Mouse (Mus musculus) lung, postnatal 10 days (tissue): ENCODE results near the gene Wee1.
"Not testable (repeated sequence)": the region's sequence is repeated elsewhere in the genome, so short reads cannot be mapped to it uniquely, and the experiment has no call there.

Experiments used
- DNase-seq: peaks from one replicate; pipeline ENCODE4 v3.0.0; 2021

The Wee1 gene

DNA sequence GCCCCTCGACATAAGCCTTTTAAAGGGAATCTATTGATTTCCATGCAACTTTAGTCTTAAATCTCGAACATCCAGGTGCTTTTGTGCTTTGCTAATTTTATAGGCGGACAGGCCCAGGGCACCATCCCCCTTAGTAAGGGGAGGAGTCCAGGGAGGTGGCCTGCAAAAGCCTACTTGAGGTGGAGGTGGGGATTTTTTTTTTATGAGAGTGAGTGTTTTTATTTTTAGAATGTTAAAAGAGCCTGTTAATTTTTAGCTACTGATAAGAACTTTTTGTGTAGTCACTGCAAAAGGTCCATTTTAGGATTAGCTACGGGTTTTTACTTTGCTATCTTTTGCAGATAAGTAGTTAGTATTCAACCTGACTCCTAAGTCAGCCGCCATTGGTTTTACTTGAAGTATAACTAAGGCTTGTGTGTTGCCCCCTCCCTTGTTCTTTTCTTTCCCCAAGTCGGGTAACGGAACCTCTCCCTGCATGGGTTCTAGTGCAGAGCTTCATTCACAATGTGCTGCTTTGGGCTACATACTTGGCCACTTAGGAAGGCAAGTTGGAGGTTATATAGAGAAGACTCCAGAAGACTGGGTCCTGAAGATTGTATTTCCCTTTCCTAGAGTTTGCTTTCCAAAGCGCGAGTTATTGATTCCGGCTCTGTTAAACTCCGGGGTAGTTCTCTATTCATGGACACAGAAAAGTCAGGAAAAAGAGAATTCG, 2.2 kb downstream of the Wee1 start:
- peak; percentile 45 for DNase-seq

DNA sequence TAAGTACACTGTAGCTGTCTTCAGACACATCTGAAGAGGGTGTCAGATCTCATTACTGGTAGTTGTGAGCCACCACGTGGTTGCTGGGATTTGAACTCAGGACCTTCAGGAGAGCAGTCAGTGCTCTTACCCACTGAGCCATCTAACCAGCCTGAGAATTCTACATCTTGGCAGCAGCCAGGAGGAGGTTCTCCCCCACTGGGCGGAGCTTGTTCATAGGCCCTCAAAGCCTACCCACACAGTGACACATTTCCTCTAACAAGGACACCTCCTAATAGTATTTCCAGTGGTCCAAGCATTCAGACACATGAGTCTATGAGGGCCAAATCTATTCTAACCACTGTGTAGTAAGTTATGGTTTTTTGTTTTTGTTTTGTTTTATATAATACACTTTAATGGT, 6.7 kb downstream of the Wee1 start:
- no peak for DNase-seq

DNA sequence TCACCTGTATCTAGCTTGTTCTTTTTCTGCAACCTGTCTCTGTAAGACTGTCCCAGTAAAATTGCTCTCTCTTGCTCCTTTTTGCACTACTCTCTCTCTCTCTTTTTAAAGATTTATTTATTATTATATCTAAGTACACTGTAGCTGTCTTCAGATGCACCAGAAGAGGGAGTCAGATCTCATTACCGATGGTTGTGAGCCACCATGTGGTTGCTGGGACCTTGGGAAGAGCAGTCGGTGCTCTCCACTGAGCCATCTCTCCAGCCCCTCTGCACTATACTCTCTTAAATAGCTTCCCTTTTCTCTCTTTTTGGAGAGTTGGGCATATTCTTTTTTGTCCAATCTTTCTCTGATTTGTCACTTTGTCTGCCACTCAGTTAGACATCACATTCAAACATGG, 10.4 kb downstream of the Wee1 start:
- not testable (repeated sequence) for DNase-seq

DNA sequence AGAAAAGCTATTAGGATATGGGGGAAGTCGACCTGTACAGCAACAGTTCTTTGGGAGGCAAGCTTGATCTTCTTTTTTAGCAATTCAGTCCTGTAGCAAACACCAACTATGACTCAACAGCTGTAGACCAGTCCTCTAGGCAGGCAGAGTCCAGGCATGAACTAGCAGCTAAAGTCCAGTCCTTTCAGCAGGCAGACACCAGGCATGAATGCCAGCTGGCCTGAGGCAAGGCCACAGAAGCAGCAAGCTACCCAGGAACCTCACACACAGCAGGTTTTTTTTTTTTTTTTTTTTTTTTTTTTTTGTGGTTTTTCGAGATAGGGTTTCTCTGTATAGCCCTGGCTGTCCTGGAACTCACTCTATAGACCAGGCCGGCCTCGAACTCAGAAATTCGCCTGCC, 12.1 kb downstream of the Wee1 start:
- DNase-seq: no peak

DNA sequence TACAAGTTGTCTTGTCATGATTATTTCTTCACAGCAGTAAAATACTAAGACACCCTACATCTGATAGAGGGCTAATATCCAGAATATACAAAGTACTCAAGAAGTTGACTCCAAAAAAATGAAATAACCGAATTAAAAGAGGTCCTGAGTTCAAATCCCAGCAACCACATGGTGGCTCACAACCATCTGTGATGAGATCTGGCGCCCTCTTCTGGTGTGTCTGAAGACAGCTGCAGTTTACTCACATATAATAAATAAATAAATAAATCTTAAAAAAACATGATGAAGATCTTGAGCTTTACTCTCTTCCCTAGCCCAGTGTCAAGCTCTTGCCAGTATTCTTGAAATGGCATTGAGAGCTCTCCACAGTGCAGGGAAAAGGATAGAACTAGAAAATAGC, 16.7 kb downstream of the Wee1 start:
- no peak for DNase-seq

DNA sequence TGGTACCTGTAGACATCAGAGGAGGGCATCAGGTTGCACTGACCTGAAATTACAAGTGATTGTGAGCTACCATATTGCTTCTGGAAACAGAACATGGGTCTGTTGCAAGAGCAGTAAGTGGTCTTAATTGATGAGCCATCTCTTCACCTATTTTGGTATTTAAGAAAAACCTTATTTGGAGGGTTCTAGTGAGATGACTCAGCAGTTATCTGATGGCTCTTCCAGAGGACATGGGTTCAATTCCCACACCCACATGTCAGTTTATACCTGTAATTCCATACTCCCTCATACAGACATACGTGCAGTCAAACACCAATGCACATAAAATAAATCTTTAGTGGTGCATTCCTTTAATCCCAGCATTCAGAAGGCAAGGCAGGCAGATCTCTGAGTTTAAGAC, 22.0 kb downstream of the Wee1 start:
- DNase-seq: no peak

DNA sequence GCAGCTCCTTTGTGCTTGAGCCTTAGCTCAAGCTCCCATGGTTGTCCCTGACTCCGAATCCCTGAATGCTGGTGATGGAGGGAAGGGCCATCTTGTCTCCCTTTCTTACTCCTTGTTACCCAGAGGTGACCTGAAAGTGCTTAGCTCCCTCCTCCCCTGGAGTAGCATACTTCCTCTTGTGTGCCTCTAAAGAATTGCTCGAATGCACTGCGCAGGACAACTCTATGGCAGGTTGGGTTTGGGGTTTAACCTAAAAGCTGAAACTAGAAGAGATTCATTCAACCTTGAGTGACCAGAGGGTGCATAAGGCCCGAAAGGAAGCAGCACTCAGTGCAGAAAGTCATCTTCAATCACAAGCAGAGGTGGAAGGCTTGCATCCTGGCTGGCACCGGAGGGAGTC, 31.0 kb downstream of the Wee1 start:
- DNase-seq: no peak

DNA sequence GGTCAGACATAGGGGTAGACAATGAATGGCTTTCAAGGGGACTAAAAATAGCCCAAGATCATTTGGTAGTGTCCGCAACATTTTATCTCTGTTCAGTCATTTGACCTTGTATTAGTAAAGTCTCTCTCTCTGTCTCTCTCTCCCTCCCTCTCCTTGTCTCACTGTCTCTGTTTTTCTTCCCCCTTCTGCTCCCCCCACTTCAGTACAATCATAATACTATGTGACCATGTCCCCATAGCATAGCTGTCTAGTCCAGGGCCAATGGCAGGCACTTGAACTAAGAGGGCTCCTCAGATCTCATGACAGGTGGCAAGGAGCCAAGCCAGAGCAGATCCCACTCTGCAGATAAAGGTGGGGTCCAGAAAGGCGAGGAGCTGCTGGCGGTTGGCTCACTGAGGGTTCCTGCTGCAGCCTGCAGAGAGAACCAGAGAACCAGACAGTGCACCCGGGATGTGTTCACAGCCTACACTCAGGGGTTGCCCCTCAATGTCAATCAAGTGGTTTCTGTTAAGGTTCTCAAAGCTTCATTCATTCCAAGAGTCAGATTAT, 34.9 kb downstream of the Wee1 start:
- peak; percentile 29 for DNase-seq

DNA sequence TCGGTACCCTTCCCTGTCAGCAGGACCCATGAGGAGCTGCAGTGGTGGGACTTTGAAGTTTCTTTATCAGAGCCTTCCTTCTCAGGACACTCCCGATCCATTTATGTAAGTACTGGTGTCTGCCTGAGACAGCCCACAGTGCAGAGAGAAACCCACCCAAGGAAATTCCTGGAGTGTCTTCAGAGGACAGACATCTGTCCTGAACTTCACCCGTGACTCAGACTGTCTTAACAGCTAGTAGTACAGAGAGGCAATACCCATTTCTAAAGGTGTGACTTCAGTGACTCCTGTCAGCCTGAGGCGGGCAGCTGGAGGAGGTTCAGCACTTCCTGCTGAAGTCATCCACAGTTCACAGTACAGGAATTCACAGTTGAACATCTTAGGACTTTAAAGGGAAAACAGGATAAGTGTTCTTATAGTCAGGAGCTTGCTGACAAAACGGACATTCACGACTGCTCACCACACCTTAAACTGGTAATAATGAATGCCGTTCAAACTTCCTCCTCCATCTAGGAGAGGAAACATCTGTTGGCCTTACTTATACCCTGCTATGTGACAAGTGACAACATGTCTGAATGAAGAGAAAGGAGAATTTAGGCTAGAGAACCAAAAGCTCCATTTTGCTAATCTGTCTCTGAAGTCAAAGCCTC, 35.5 kb downstream of the Wee1 start:
- DNase-seq: peak; percentile 39

DNA sequence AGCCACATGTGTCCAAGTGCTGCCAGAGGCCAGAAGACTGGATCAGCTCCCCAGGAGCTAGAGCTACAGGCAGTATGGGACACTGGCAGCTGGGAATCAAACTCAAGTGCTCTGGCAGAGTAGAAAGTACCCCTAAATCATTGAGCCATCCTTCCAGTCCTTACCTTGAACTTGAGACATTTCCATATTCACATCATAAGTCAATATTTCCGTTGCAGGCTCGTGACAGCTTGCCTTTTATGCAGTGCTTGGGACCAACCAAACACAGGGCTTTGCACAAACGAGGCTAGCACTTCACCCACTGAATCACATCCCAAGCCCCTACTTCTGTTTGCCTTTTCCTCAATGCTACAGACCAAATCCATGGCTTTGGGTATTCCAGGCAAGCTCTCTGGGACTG, 36.2 kb downstream of the Wee1 start:
- DNase-seq: no peak

DNA sequence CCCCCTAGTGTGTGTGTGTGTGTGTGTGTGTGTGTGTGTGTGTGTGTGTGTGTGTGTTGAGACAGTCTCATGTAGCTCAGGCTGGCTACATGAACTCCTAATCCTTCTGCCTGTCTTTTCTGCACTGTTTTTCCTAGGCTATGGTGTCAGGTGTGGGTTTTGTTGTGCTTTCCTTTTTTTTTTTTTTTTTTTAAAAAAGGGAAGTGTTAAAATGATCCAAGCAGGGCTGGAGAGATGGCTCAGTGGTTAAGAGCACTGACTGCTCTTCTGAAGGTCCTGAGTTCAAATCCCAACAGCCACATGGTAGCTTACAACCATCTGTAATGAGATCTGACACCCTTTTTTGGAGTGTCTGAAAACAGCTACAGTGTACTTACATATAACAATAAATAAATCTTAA, 38.3 kb downstream of the Wee1 start:
- not testable (repeated sequence) for DNase-seq

DNA sequence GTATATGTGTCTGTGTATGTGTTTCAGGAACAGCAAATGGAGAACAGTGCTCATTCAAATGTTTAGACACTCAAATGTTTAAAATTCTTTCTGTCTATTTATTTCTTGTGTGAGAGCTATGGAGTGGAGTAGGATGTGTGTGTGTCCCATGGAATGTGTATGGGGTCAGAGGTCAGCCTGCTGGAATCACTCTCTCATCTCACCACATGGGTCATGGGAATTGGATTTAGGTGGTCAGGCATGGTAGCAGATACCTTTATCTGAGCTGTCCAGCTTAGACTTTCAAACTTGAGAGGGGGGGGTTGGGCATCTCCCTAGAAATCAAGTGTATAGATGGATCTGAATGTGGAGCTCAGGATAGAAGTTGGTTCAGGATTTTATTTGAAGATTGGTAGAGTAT, 38.8 kb downstream of the Wee1 start:
- no peak for DNase-seq

DNA sequence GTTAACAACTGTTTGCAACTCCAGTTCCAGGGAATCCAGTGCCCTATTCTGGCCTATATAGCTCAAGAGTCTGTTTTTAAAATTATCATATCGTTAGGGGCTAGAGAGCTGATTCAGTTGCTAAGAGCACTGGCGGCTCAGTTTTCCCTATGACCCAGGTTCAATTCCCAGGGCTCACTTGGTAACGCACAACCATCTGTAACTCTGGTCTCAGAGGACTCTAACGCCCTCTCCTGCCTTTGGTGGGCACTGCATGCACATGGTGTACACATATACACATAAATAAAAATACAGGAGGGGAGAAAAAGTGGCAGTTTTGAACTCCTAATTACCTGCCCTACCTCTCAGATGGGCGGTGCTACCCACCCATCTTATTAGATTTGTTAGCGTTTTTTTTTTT, 41.2 kb downstream of the Wee1 start:
- peak; percentile 25 for DNase-seq

DNA sequence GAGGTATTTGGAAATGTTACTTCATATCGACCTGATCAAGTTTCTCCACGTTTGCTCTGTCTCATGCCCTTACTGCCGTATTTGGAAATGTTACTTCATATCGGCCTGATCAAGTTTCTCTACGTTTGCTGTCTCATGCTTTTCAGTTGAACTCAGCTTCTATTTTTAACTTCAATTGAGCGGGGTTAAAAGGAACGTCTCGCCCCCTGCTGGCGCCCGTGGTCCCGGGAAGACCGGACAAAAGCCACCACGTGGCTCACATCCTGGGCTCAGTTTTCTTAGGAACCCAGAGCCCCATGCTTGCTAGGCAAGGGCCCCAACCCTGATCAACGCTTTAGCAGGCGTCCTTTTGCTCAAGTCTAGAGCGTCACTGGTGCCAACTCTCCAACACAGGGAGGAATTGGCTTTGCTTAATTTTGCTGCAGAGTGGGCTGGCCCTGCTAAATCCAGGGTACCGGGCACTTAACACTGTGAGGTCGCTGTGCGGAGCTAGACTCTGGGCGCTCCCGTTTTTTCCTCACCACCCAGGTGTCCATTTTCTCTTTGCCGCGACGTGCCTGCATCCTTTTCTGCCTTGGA, 42.3 kb downstream of the Wee1 start:
- peak; percentile 95 for DNase-seq

DNA sequence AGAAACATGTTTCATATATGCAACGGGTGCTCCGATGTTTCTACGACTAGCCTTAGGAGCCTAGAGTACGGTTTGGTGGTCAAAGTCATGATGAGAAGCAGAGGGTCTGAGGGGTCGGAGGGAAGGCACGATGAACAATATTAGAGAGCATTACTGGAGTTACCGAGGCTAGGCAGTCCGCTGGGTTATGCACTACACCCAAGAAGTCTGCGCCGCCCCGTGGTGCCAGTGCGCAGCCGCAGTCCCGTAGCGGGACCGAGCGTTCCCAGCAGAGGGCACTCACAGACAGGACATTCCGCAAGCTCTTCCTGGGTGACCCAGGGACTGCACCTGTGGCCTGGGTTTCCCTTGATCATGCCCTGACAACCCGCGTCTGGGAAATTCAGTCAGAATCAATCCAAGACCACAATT, 42.9 kb downstream of the Wee1 start:
- peak; percentile 95 for DNase-seq

DNA sequence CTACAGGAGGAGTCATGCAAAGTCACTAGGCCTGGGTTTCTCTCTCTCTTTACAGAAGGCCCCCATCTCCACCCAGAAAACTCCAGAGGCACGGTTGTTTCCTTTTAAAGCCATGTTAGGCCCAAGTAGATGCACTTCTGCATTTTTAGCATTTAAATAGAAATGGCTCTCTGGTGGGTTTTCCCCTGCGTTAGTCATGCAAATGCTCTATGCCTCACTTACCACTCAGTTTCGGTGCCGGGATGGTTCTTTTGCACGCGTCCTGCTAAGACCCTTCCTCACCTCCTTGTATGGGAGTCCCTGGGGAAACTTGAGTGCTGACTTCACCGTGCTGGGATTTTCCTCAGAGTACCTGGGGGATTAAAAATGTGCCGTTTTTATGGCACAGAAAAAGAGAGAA, 44.4 kb downstream of the Wee1 start:
- no peak for DNase-seq

DNA sequence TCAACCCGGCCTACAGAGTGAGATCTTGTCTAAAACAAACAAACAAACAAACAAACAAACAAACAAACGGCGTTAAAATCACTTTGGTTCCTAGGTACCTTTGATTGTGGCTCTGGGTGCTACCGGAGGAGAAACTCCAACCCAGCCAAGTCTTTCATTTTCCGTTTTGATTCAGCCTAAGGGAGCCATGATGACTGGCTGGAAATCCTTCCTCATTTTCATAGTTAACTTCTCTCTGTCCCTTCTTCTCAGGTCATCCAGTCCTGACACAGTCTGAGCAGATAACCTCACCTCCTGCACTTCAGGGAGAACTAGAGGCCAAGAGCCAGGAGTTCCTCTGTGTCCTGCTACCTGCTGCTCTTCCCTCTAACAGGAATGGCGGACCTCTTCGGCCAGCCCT, 57.4 kb downstream of the Wee1 start:
- no peak for DNase-seq

DNA sequence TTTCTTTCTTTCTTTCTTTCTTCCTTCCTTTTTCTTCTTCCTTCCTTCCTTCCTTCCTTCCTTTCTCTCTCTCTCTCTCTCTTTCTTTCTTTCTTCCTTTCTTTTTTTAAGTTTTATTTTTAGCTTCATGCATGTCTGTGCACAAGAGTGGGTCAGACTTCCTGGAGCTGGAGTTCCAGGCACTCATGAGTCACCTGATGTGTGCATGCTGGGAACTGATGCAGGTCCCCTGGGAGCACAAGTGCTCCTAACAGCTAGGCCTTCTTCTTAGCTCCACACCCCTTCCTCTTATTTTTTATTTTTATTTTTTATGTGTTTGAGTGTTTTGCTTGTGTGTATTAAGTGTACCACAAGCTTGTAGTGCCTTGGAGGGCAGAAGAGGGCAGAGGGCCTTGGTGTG, 58.8 kb downstream of the Wee1 start:
- no peak for DNase-seq

DNA sequence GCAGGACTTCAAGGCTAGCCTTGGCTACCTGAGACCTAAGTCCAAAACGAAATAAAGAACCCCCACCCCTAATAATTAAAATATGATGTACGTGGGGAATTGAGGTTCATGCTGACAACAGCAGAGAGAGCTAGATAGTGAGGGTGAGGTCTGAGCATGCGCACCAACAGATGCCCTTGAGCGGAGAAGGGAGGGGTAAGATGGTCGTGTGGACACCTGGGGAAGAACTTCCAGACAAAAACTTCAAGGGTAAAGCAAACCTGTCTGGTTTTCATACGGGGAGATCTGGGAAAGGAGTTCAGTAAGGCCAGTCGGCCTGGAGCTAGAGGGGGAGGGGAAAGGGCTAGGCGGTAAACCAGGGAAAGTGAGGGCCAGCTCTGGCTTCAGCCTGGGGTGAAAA, 59.6 kb downstream of the Wee1 start:
- DNase-seq: no peak

DNA sequence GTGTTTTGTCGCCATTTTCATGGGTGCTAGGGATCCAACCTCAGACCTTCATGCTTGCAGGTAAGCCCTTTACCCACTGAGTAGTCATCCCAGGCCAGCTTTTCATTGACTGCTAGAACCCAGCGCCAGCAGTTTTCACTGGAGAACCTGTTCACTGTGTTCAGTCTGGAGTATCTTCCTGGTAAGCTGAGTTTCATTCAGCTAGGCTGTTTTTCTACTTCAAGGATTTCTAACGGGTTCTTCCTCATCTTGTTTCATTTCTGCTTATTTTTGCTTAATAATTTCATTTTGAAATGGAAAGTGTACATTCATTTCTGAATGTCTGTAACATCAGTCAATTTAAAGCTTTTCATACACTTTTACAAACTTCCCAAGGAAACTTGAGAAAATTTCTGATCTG, 62.8 kb downstream of the Wee1 start:
- no peak for DNase-seq

DNA sequence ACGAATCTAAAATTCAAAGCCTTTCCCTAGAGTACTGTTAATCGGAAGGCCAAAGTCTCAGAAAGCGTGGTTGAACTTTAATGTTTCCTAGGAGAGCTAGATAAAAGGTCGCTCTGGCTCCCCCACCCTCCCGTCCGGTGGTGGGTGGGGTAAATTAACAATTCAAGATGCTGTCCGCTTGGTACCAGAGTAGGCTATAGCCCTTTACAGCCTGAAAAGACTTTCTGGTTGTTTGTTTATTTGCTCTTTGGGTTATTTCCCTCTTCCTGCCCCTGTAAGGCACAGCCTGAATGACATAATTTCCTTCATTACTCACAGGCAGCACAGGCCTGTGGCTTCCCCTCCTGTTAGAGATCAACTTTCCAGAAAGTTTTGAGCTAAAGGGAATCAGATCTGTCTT, 68.1 kb downstream of the Wee1 start:
- peak; percentile 38 for DNase-seq
